Comparison of ENCODE assay signal across 8 mouse cellular contexts in the genomic region with DNA sequence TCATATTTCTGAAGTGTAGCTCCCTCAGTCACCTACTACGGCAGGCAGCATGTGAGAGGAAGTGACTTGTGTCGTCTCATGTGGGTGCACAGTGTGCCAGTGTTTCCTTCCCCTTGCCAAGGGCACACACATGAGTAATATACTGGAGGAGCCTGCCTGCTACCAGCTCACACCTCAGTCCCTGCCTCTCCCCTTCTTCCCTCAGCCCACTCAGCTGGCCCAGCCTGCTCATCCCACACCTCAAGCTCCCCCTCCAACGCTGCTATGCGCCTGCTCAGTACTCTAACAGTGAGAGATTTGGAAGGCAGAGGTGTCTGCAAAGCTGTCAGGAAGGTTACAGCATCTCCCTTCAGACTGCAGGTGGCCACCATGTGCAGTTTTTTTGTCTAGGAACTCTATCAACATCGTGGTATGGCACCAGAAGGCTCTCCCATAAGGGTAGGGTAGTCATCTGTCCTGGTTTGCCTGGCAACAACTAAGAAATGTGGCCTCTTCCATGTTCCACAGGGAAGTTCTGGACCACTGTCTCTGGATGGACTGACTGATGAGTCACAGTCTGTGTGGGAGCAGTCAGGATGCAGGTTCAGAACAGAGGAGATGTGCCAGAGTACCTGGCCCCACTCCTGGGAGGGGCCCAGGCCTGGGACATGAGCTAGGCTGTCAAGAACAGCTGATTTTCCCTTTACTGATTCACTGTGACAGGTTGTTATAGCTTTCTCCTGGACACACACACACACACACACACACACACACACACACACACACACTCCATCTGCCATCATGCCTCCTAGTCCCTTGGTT. TPM values are rescaled to one million over a fixed set of nuclear protein-coding genes. Genes with fewer than 3 reads are reported as not detected.
DNase-seq lines count a peak whose midpoint lies in the region; ATAC-seq lines count a peak whose summit lies in the region.
"Had no signal": no experiment of that assay in that cellular context is flagged by ENCODE, and none has a peak within 500 bp of the region (broad histone marks: within the 10 kb centered on the region; RNA-seq: fewer than 3 reads in every experiment).

No protein-coding gene starts in this region.

- no peak overlapping the region for H3K27ac ChIP-seq in hindbrain, embryonic 16.5 days (ENCODE audit: low read depth, low read length)
- H3K27ac ChIP-seq: limb, embryonic 13.5 days had no signal

- H3K9ac ChIP-seq in hindbrain, embryonic 16.5 days (ENCODE audit: low read depth, low read length), result no peak overlapping the region
- H3K9ac ChIP-seq: limb, embryonic 13.5 days had no signal

- H3K4me3 ChIP-seq in hindbrain, embryonic 16.5 days (ENCODE audit: low read length), result no peak overlapping the region
- peak overlapping the region; percentile 62 for H3K4me3 ChIP-seq in megakaryocyte, embryonic 14.5 days (replicated peaks)
- H3K4me3 ChIP-seq: limb, embryonic 13.5 days had no signal

- WGBS in hindbrain, embryonic 16.5 days, result 76% methylated on average over 5 of the region's 5 CpGs

- no peaks in the 10 kb centered on the region for H3K36me3 ChIP-seq in hindbrain, embryonic 16.5 days (ENCODE audit: control insufficient read depth, insufficient read depth, low read length)
- H3K36me3 ChIP-seq in megakaryocyte, embryonic 14.5 days (replicated peaks; ENCODE audit: low read length), result no peaks in the 10 kb centered on the region
- H3K36me3 ChIP-seq: limb, embryonic 13.5 days had no signal

- no peaks in the 10 kb centered on the region for H3K9me3 ChIP-seq in hindbrain, embryonic 16.5 days (ENCODE audit: control insufficient read depth, low read length)
- no peaks in the 10 kb centered on the region for H3K9me3 ChIP-seq in megakaryocyte, embryonic 14.5 days
- H3K9me3 ChIP-seq: limb, embryonic 13.5 days had no signal

- H3K4me2 ChIP-seq in hindbrain, embryonic 16.5 days (ENCODE audit: low read length), result no peak overlapping the region
- H3K4me2 ChIP-seq: limb, embryonic 13.5 days had no signal

- ATAC-seq in hindbrain, embryonic 16.5 days, result peak; percentile 49; the same call in 1 of the 2 replicates

- peak; percentile 59 for DNase-seq in 416B (ENCODE audit: low read depth)
- peak; percentile 84 for DNase-seq in CD4-positive, CD25-positive, alpha-beta regulatory T cell, adult 2 months (ENCODE audit: low read depth, low spot score)
- DNase-seq in thymus, postnatal 4 days, result peak; percentile 67
- no peak for DNase-seq in kidney, postnatal 4 days
- DNase-seq in gastrocnemius, postnatal 10 days, result no peak

- H3K4me1 ChIP-seq in hindbrain, embryonic 16.5 days (ENCODE audit: control insufficient read depth, insufficient read depth, low read depth, low read length), result no peaks in the 10 kb centered on the region
- peaks cover 16% of the 10 kb centered on the region; the same call in 1 of the 2 replicates for H3K4me1 ChIP-seq in megakaryocyte, embryonic 14.5 days

- no peaks in the 10 kb centered on the region for H3K27me3 ChIP-seq in hindbrain, embryonic 16.5 days (replicated peaks; ENCODE audit: control insufficient read depth, insufficient read depth, low read length)
- H3K27me3 ChIP-seq in megakaryocyte, embryonic 14.5 days (replicated peaks), result peaks cover 25% of the 10 kb centered on the region
- H3K27me3 ChIP-seq: limb, embryonic 13.5 days had no signal

RNA-seq across cellular contexts. Expression of gene Irf4, which starts 37.4 kb away (rescaled TPM):
- 0.06 and 0.20 TPM in 2 replicates for polyA plus RNA-seq in hindbrain, embryonic 16.5 days (2015; fragmentation: Nextera tagmentation; extraction: Ambion mirVana)
- polyA plus RNA-seq in megakaryocyte, embryonic 14.5 days (2012; ENCODE audit: insufficient read depth, low replicate concordance), result not detected in 2 replicates
- total RNA-seq in gastrocnemius, postnatal 10 days (2021), result 1 to 10 TPM; 1.8 to 2.7 TPM

Comparison
In these comparisons a context has a peak if more than half of its experiments do, and no peak if none do; other contexts are left out.
1. DNase-seq: peak in 416B (single experiment), CD4-positive, CD25-positive, alpha-beta regulatory T cell, adult 2 months (single experiment) and thymus, postnatal 4 days (single experiment); none in kidney, postnatal 4 days (0 of 2) and gastrocnemius, postnatal 10 days (single experiment).